Mouse (Mus musculus) CH12.LX (cell line): ENCODE measurements at regions not wholly inside any gene's neighbourhood (a gene's known extent, or its start where the extent isn't known, plus 50 kb on each side); places are given as distances from the start of the nearest gene placed in this dataset.

Experiments
- CTCF ChIP-seq, 2 experiments: IDR thresholded peaks in 1 of 2; conservative IDR thresholded peaks in 1 of 2; 2 replicates each; pipeline ENCODE4 v1.5.1; 2011 to 2012; ENCODE audit warnings: low read depth in 2 of 2, low read length in 2 of 2, improper control_type of control experiment in 1 of 2, inconsistent platforms in 1 of 2, mild to moderate bottlenecking in 1 of 2, moderate library complexity in 1 of 2
- ELF1 ChIP-seq: IDR thresholded peaks from 2 replicates; pipeline ENCODE4 v1.6.1; 2014; ENCODE audit warnings: low read depth, mild to moderate bottlenecking, inconsistent platforms, low read length, improper control_type of control experiment
- KAT2A ChIP-seq: IDR thresholded peaks from 2 replicates; pipeline ENCODE4 v1.6.1; 2012; ENCODE audit warnings: low read length, improper control_type of control experiment, inconsistent platforms; ENCODE audit not compliant: insufficient replicate concordance
- POLR2A ChIP-seq: IDR thresholded peaks from 2 replicates; pipeline ENCODE4 v1.6.1; 2011; ENCODE audit warnings: low read depth, mild to moderate bottlenecking, improper control_type of control experiment, low read length
- TCF12 ChIP-seq: IDR thresholded peaks from 2 replicates; pipeline ENCODE4 v1.6.1; 2014; ENCODE audit warnings: low read depth, mild to moderate bottlenecking, inconsistent platforms, low read length, improper control_type of control experiment

DNA sequence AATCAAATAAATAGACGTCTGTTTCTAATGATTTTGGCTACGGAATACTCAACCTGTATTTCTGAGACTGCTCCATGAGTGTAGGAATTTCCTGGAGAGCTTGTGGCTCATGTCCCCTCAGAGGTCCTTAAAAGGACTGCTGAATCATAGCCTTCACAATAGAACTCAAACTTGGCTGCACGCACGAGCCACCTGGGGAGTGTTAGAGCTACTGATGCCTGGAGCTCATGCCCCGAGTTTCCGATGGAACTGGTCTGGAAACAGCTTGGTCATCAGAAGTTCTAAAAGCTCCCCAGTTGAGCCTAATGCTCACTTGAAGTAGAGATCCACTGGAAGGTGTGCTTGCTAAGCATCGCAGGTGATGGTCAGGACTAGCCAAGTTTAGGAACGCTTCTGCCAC is 174.3 kb upstream of the Maf start:
- no peak for TF ChIP-seq POLR2A
- TF ChIP-seq ELF1, result no peak
- TF ChIP-seq KAT2A, result no peak
- no peak for TF ChIP-seq CTCF (conservative IDR thresholded peaks at IDR 0.05 in 1 of 2, IDR thresholded peaks at IDR 0.05 in 1 of 2; ENCODE audit: low read depth in 2 of 2, low read length in 2 of 2)
- TF ChIP-seq TCF12, result no peak
